Mouse (Mus musculus): ENCODE measurements around the gene Asb4.

The Asb4 gene

GRCm38 (mm10) chr6:5396797-5397196, 13.6 kb downstream of the Asb4 start:
- no peak for DNase-seq

DNA sequence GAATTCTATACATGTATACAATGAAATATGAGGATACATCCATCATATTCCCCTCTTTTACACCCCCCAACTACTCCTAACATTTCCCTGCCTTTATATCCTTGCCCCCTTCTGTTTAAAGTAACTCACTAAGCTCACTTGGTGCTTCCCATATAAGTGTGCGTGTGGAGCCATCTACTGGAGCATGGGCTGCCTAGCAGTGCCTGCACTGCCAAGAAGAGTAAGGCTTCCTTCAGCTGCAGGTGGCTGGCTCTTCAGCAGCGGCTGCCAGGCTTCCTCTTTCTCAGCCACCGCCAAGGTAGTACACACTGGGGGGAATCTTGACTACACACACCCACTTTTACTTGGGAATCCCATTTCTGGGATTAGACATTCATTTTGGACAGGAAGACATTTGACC, 18.2 kb downstream of the Asb4 start:
- peak; percentile 68 for DNase-seq

- peak; percentile 24 for DNase-seq
These were observed 20.1 kb downstream of the Asb4 start for GRCm38 (mm10) chr6:5403095-5403815.

DNA sequence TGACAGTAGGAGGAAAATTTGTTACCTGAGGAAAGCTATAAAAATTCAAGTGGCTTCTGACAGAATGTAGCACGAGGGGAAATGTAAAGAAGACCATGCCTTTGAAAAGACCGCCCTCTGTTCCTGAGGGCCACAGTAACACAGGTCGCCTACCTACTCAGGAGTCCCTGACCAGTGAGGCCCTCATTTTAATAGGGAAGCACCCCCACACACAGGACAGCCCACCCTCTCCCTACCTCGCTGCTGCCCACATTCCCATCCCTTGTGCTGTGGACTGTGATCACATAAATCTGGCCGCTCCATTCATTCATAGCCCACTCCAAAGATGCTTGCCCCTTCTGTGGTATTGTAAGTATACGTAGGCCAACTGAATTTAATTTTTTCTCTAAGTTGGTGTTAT, 20.8 kb downstream of the Asb4 start:
- no peak for DNase-seq

GRCm38 (mm10) chr6:5408451-5409177, 25.4 kb downstream of the Asb4 start:
- peak; percentile 22 for DNase-seq

- DNase-seq: no peak
These were observed 26.5 kb downstream of the Asb4 start for GRCm38 (mm10) chr6:5409676-5410075.

DNA sequence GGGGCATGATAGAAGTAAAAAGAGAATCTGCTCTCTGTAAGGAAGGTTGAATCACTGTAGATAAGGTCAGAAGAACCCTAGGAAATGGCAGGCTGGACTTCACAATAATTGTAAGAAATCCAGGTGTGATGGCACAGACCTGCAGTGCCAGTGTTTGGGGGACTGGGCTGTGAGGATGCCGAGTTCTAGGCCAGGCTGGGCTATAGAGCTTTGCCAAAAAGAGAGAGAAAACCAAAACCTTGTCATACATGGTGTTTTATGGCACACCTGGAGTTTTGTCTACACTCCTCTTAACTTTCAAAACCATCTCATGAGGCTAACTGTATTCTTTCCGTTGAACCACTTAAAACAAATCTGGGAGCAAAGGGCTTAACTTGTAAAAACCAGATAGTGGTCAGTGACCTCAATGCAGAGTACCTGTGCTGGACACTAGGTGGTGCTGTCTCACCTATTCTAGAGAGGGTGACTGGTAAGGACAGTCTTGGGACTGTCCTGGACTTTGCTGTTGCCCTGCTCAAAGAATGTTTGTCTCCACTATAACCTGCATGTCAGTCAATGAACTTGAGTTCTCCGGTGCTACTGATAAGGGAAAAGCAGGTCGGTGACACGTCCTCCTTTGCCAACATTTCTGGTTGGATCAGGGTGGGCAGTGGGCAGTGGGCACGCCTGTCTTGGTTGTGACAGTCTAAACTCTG, 27.7 kb downstream of the Asb4 start:
- DNase-seq: peak; percentile 55

GRCm38 (mm10) chr6:5413282-5413681, 30.1 kb downstream of the Asb4 start:
- no peak for DNase-seq

GRCm38 (mm10) chr6:5421442-5421841, 38.3 kb downstream of the Asb4 start:
- DNase-seq: no peak

- DNase-seq: no peak
These were observed 39.2 kb downstream of the Asb4 start for GRCm38 (mm10) chr6:5422386-5422785.

DNA sequence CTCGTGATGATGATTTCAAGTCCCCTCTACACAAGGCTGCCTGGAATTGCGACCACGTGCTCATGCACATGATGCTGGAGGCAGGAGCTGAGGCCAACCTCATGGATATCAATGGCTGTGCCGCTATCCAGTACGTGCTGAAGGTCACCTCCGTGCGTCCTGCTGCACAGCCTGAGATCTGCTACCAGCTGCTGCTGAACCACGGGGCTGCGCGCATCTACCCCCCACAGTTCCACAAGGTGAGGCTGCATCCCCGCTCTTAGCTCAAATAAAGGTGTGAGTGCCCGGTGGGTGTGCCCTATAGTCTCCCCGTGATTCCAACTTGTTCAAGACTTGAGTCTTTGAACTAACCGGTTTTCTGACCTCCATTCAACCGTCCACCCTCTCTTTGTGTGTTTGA, 40.4 kb downstream of the Asb4 start:
- no peak for DNase-seq

DNA sequence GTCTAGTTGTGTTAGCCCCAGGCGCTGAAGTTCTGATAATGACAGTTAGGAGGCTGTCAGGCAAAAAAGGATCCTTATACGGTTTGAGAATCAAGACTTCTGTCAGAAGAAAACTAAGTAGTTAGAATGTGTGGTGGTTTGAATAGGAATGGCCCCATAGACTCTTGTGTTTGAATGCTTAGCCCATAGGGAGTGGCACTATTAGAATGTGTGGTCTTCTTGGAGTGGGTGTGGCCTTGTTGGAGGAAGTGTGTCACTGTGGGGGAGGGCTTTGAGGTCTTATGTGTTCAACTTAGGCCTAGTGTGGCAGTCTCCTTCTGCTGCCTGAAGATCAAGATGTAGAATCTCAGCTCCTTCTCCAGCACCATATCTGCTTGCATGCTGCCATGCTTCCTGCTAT, 43.8 kb downstream of the Asb4 start:
- DNase-seq: no peak

DNA sequence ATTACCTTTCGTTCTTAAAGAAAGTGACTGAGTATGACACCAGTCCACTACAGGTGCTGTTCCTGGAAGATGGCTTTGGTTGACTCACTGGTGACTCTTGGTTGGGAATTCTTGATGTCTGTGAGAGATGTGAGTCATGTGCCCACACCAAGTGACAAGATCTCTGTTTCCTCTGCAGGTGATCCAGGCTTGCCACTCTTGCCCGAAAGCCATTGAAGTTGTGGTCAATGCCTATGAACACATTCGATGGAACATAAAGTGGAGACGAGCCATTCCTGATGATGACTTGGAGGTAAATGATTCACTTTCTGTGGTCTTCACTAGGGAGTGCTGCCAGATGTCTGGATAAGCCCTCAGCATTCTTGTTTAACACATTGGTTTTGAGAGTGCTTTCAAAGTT, 46.4 kb downstream of the Asb4 start:
- DNase-seq: no peak

GRCm38 (mm10) chr6:5429982-5430550, 46.9 kb downstream of the Asb4 start:
- no peak for DNase-seq

DNA sequence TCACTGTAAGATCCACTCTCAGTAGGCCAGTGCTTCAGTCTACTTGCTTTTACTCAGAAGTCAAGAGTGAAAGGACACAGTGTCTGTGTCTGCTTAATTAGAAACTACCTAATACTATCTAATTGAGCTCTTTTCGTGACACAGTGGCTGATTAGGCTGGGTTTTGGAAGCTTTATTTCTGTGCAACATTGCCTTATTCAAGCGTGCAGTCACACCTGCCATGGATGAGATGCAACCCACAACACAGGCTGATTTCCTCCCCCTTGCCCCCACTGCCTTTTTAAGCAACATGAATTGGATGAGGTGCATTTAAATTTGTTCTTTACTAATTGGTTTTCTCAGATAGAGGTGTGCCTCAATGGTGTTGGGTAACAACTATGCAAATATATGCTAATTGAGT, 50.7 kb downstream of the Asb4 start:
- DNase-seq: no peak

DNA sequence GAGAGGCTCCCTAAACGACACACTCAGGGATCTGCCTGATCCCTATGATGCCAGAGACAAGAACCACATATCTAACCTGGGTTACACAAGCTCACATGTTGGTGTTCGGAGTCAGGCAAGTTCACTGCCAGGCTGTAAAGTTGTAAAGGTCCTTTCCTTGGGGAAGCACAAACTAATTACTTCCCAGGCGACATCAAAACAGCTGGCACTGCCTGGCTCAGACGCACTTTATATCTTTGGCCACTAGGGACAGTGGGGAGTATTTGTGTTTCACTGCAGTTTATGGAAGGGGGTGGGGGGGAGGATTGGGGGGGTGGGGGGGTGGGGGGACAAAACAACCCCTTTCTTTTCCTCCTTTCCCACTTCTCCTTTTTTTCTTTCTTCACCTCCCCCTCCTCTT, 54.6 kb downstream of the Asb4 start:
- no peak for DNase-seq

GRCm38 (mm10) chr6:5441221-5441620, 58.0 kb downstream of the Asb4 start:
- DNase-seq: no peak

- no peak for DNase-seq
These were observed 59.3 kb downstream of the Asb4 start for GRCm38 (mm10) chr6:5442316-5443085.

- no peak for DNase-seq
These were observed 60.1 kb downstream of the Asb4 start for GRCm38 (mm10) chr6:5443104-5443863.

- no peak for DNase-seq
These were observed 61.2 kb downstream of the Asb4 start for GRCm38 (mm10) chr6:5444331-5444898.

DNA sequence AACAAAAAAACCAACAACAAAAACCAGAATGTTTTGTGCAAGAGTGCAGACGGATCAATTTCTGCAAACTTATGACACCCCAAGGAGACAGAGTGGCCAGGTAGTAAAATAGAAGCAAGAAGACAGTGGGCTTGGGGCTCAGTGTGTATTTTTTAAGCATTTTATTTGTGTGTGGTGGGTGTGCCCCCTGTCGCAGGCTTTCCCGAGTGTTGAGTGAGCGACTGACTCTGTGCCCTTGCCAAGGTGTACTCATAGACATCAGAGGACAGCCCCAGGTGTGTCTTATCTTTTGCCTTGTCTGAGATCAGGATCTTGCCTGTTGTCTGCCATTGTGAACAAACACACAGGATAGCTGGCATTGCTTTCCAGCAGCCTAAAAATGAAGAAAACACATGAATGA, 63.8 kb downstream of the Asb4 start:
- no peak for DNase-seq

- no peak for DNase-seq
These were observed 64.4 kb downstream of the Asb4 start for GRCm38 (mm10) chr6:5447546-5447945.
